Mouse (Mus musculus) heart, postnatal 0 days (tissue): ENCODE data around the gene Il21. TPM values are rescaled to one million over a fixed set of nuclear protein-coding genes. Genes with fewer than 3 reads are reported as not detected.

Experiments used
- ATAC-seq: fragments of 200-750 bp; cut with Nextera tagmentation; 2 replicates; pipeline ENCODE4 v1.8.0; 2017; ENCODE audit warnings: low read depth, moderate number of reproducible peaks, moderate library complexity; ENCODE audit not compliant: insufficient read depth
- DNase-seq: peaks from one replicate; pipeline ENCODE4 v3.0.0-alpha.2; 2016; ENCODE audit warnings: low spot score
- H3K27ac ChIP-seq: fragments of 300-500 bp; sonication (generic); 2 replicates; pipeline ENCODE4 v1.5.1; 2014; ENCODE audit warnings: low read depth, mild to moderate bottlenecking
- H3K27me3 ChIP-seq: fragments of 300-500 bp; sonication (generic); 2 replicates; pipeline ENCODE4 v1.6.1; 2014; ENCODE audit warnings: low read length, mixed read lengths; ENCODE audit not compliant: control insufficient read depth, insufficient read depth
- H3K36me3 ChIP-seq: fragments of 300-500 bp; sonication (generic); replicated peaks from 2 replicates; pipeline ENCODE4 v1.6.1; 2014; ENCODE audit warnings: low read length, mixed read lengths; ENCODE audit not compliant: control insufficient read depth, insufficient read depth
- H3K4me1 ChIP-seq: fragments of 300-500 bp; sonication (generic); 2 replicates; pipeline ENCODE4 v1.6.1; 2014; ENCODE audit warnings: antibody characterized with exemption; ENCODE audit not compliant: control insufficient read depth, insufficient read depth
- H3K4me2 ChIP-seq: fragments of 300-500 bp; sonication (generic); 2 replicates; pipeline ENCODE4 v1.6.1; 2014; ENCODE audit warnings: low read depth, mild to moderate bottlenecking, low read length, moderate library complexity
- H3K4me3 ChIP-seq: fragments of 300-500 bp; sonication (generic); 2 replicates; pipeline ENCODE4 v1.5.1; 2014; ENCODE audit warnings: low read depth, low read length
- H3K9ac ChIP-seq: fragments of 300-500 bp; sonication (generic); replicated peaks from 2 replicates; pipeline ENCODE4 v1.6.1; 2014; ENCODE audit warnings: low read depth, low read length, mixed read lengths
- H3K9me3 ChIP-seq: fragments of 300-500 bp; sonication (generic); replicated peaks from 2 replicates; pipeline ENCODE4 v1.6.1; 2016; ENCODE audit warnings: low read length; ENCODE audit not compliant: control insufficient read depth
- CTCF ChIP-seq: IDR thresholded peaks from 2 replicates; pipeline ENCODE4 v1.5.1; 2016; ENCODE audit warnings: antibody characterized with exemption, control low read depth, low read depth
- EP300 ChIP-seq: IDR thresholded peaks from 2 replicates; pipeline ENCODE4 v1.6.1; 2016; ENCODE audit warnings: antibody characterized with exemption, low read depth
- WGBS: fragments of 180-500 bp; shearing (Covaris S2); extraction: QIAGEN DNeasy Blood & Tissue Kit; methylation state at CpG from one replicate; pipeline ENCODE4 v1.1.7; 2014; 5-methylcytosine and 5-hydroxymethylcytosine counted together
- microRNA-seq: library from miRNA; unstranded; fragments of <30 nt; microRNA quantifications from one replicate; pipeline ENCODE4, GENCODE M21; 2016
- polyA plus RNA-seq: library from polyadenylated mRNA; unstranded; fragments of >200 nt; fragmentation: Nextera tagmentation; extraction: Ambion mirVana; gene quantifications from 2 replicates; pipeline ENCODE4 v1.2.1, GENCODE M21; 2015
- total RNA-seq: library from RNA; depleted of rRNA; stranded (reverse); fragments of >200 nt; gene quantifications from 2 replicates; pipeline ENCODE4 v1.2.3, GENCODE M21; 2014; ENCODE audit warnings: low replicate concordance; rRNA removed

The Il21 gene
- total and polyA plus RNA-seq, 2 experiments from 2014 or later = not detected

GRCm38 (mm10) chr3:37179472-37179871 lies 53.0 kb downstream of the Il21 start:
- H3K9ac ChIP-seq = no peak overlapping the region
- 87% methylated on average over 9 of the region's 9 CpGs for WGBS
- no peak overlapping the region for H3K4me2 ChIP-seq
- no peaks in the 10 kb centered on the region for H3K9me3 ChIP-seq
- no peak for DNase-seq
- H3K27ac ChIP-seq = no peak overlapping the region
- ATAC-seq = no peak
- no peak overlapping the region for H3K4me3 ChIP-seq
- H3K27me3 ChIP-seq = no peaks in the 10 kb centered on the region
- TF ChIP-seq CTCF = no peak
- TF ChIP-seq EP300 = no peak
- no peaks in the 10 kb centered on the region for H3K4me1 ChIP-seq
- no peaks in the 10 kb centered on the region for H3K36me3 ChIP-seq

GRCm38 (mm10) chr3:37174711-37175572 lies 57.5 kb downstream of the Il21 start:
- Histone ChIP-seq H3K9ac (no peak overlapping the region), H3K36me3 (no peaks in the 10 kb centered on the region), H3K27me3 (no peaks in the 10 kb centered on the region), H3K4me2 (no peak overlapping the region), H3K4me1 (no peaks in the 10 kb centered on the region), H3K4me3 (no peak overlapping the region), H3K27ac (no peak overlapping the region), H3K9me3 (no peaks in the 10 kb centered on the region)
- DNase-seq (no peak), ATAC-seq (no peak)
- 59% methylated on average over 10 of the region's 10 CpGs for WGBS
- TF ChIP-seq EP300 = no peak
- TF ChIP-seq CTCF = no peak

- WGBS = 77% methylated on average over 8 of the region's 8 CpGs
Measured at GRCm38 (mm10) chr3:37173285-37173684, 59.2 kb downstream of the Il21 start.

More at GRCm38 (mm10) chr3:37173285-37173684, 59.2 kb downstream of the Il21 start:
- Histone ChIP-seq H3K27me3 (no peaks in the 10 kb centered on the region), H3K4me2 (no peak overlapping the region), H3K9ac (no peak overlapping the region), H3K4me1 (no peaks in the 10 kb centered on the region), H3K9me3 (no peaks in the 10 kb centered on the region), H3K4me3 (no peak overlapping the region), H3K27ac (no peak overlapping the region), H3K36me3 (no peaks in the 10 kb centered on the region)
- ATAC-seq (no peak), DNase-seq (no peak)
- TF ChIP-seq CTCF (no peak), EP300 (no peak)

Small RNA genes lying within 50 kb of the gene (microRNA-seq; reads per million reads assigned to microRNA genes)
- gene Gm24169 = not detected

Other genes with a start within 250 kb of the Il21 start
- gene Adad1, start 169.1 kb downstream of the Il21 start, total RNA-seq = not detected in 2 replicates
- 0.05 and 0.08 TPM in 2 replicates for gene Adad1, start 169.1 kb downstream of the Il21 start, polyA plus RNA-seq
- gene Il2, start 106.7 kb downstream of the Il21 start, total RNA-seq = not detected in 2 replicates
- 0.42 and 0.54 TPM in 2 replicates for gene Il2, start 106.7 kb downstream of the Il21 start, polyA plus RNA-seq
- 0.73 and 4.9 TPM in 2 replicates for gene Bbs12, start 79.9 kb upstream of the Il21 start, total RNA-seq
- 3.1 TPM in 2 replicates for gene Bbs12, start 79.9 kb upstream of the Il21 start, polyA plus RNA-seq
- gene Cetn4, start 80.1 kb upstream of the Il21 start, total RNA-seq = 0.04 TPM in 1 of 2 replicates, not detected in the other
- gene Cetn4, start 80.1 kb upstream of the Il21 start, polyA plus RNA-seq = 1.2 and 1.5 TPM in 2 replicates
- 2.2 and 3.4 TPM in 2 replicates for gene Fgf2, start 115.7 kb upstream of the Il21 start, total RNA-seq
- gene Fgf2, start 115.7 kb upstream of the Il21 start, polyA plus RNA-seq = 0.86 and 1.1 TPM in 2 replicates
- gene Spata5, start 187.3 kb upstream of the Il21 start, total RNA-seq = 11.1 and 17.0 TPM in 2 replicates
- gene Spata5, start 187.3 kb upstream of the Il21 start, polyA plus RNA-seq = 13.8 and 18.7 TPM in 2 replicates
- 9.8 and 38.8 TPM in 2 replicates for gene Nudt6, start 187.6 kb upstream of the Il21 start, total RNA-seq
- gene Nudt6, start 187.6 kb upstream of the Il21 start, polyA plus RNA-seq = 23.6 and 25.4 TPM in 2 replicates